Mouse (Mus musculus): ENCODE results near the gene Ckmt2. TPM values are rescaled to one million over a fixed set of nuclear protein-coding genes. Genes with fewer than 3 reads are reported as not detected.

Ckmt2 gene
- not detected in 2 replicates for polyA plus RNA-seq (2016; fragmentation: Nextera tagmentation; extraction: Ambion mirVana)

DNA sequence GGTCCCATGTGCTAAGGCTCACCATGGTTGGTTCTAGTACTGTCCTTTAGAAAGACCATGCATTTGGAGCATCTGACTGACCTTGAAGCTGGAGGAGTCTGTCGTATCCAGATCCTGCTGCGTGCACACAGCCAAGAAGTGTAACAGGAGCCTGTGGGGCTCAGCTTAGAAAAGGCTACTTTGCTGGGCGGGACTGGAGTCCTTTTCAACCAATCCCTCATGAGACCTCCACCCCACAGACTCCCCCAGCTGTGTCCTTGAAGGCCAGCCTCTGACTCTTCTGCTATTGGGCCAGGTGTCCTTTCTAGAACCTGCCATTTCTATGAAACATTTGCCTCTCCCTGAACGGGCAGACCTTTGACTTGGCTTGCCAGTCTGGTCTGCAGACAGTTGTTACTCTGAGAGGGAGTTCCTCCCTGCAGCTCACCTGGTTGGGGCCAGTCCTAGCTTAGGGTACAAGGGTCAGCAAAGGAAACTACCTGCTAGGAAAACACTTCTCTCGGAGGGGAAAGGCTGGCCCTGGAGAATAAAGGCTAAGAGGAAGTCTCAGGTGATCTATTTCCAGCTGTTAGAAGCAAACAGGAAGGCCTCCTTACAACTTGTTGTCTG lies at the start of gene Ckmt2:
Gene Ckmt2, minus strand, starts transcription at position 145 of the 609 bp plus-strand sequence.
- no peaks in the 10 kb centered on the region for H3K36me3 ChIP-seq
- H3K27me3 ChIP-seq, result no peaks in the 10 kb centered on the region
- H3K9me3 ChIP-seq, result no peaks in the 10 kb centered on the region
- ATAC-seq (ENCODE audit: insufficient number of reproducible peaks, insufficient read depth, low FRiP score, low TSS enrichment, low read depth), result no peak
- WGBS, result 73% methylated on average over 5 of the region's 5 CpGs
- H3K4me3 ChIP-seq (replicated peaks), result no peak within 1 kb of the TSS
- H3K4me1 ChIP-seq (replicated peaks), result no peaks in the 10 kb centered on the region
- H3K9ac ChIP-seq (replicated peaks), result no peak within 1 kb of the TSS
- H3K4me2 ChIP-seq, result no peak within 1 kb of the TSS
- H3K27ac ChIP-seq, result no peak within 1 kb of the TSS

DNA sequence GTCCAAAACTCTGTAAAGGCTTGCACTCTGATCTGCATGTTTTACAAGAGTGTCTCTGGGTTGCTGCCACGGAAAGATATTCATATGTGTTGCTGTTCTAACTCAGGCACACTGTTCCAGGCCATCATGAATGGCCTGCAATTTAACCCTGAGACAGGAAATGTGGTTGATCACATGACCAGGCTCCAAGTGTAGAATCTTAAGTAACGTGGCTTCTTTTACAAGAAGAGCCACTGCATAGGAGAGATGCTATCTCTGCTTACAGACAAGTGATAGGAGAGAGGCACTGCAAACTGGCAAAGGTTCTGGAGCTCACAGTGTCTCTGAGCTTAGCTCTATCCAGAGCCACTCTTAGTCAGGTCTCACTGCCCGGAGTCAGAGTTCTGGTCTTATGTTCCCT lies 44.3 kb upstream of the Ckmt2 start:
- H3K27ac ChIP-seq, result no peak overlapping the region
- no peak overlapping the region for H3K4me2 ChIP-seq
- no peak overlapping the region for H3K9ac ChIP-seq (replicated peaks)
- no peaks in the 10 kb centered on the region for H3K9me3 ChIP-seq
- ATAC-seq (ENCODE audit: insufficient number of reproducible peaks, insufficient read depth, low FRiP score, low TSS enrichment, low read depth), result no peak
- H3K4me3 ChIP-seq (replicated peaks), result no peak overlapping the region
- 65% methylated on average over 3 of the region's 3 CpGs for WGBS
- no peaks in the 10 kb centered on the region for H3K27me3 ChIP-seq
- H3K36me3 ChIP-seq, result no peaks in the 10 kb centered on the region
- H3K4me1 ChIP-seq (replicated peaks), result peaks cover 5% of the 10 kb centered on the region; the same call in 1 of the 2 replicates

- Histone ChIP-seq H3K4me3 (replicated peaks) (no peak overlapping the region), H3K27ac (no peak overlapping the region), H3K36me3 (no peaks in the 10 kb centered on the region), H3K4me2 (no peak overlapping the region), H3K4me1 (replicated peaks) (peaks cover 14% of the 10 kb centered on the region), H3K9ac (replicated peaks) (no peak overlapping the region), H3K27me3 (no peaks in the 10 kb centered on the region), H3K9me3 (no peaks in the 10 kb centered on the region)
- no peak for ATAC-seq (ENCODE audit: insufficient number of reproducible peaks, insufficient read depth, low FRiP score, low TSS enrichment, low read depth)
- 72% methylated on average over 5 of the region's 5 CpGs for WGBS
Observed at GRCm38 (mm10) chr13:91918764-91919163, 42.1 kb upstream of the Ckmt2 start.

GRCm38 (mm10) chr13:91917835-91918234 lies 41.1 kb upstream of the Ckmt2 start:
- no peak for ATAC-seq (ENCODE audit: insufficient number of reproducible peaks, insufficient read depth, low FRiP score, low TSS enrichment, low read depth)
- Histone ChIP-seq H3K4me1 (replicated peaks) (peaks cover 14% of the 10 kb centered on the region), H3K9ac (replicated peaks) (no peak overlapping the region), H3K36me3 (no peaks in the 10 kb centered on the region), H3K27ac (no peak overlapping the region), H3K4me2 (no peak overlapping the region), H3K27me3 (no peaks in the 10 kb centered on the region), H3K4me3 (replicated peaks) (no peak overlapping the region), H3K9me3 (no peaks in the 10 kb centered on the region)
- 79% methylated on average over 2 of the region's 2 CpGs for WGBS

DNA sequence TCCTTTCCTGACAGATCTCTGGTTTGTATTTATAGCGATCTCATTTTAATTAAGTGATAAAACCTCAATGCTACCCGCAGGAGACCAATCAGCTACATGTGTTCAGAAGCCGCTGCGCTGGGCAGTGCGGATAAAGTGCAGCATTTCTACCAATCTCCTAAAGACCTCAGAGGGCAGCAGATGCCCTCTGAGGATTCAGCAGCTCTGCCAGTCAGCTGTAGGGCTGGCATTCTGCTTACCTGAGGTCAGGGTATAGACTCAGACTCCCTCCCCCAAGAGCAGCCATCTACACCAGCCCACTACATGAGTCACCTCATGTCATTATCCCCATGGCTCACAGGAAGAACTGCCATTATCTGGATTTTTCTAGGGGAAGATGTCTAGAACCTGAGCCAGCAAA lies 39.6 kb upstream of the Ckmt2 start:
- ATAC-seq (ENCODE audit: insufficient number of reproducible peaks, insufficient read depth, low FRiP score, low TSS enrichment, low read depth), result 0 out of 2 replicates have a peak, but pooled peaks have one; percentile 10
- H3K4me2 ChIP-seq, result peak overlapping the region; percentile 37
- no peaks in the 10 kb centered on the region for H3K9me3 ChIP-seq
- peaks cover 14% of the 10 kb centered on the region for H3K4me1 ChIP-seq (replicated peaks)
- no peaks in the 10 kb centered on the region for H3K27me3 ChIP-seq
- H3K9ac ChIP-seq (replicated peaks), result no peak overlapping the region
- H3K4me3 ChIP-seq (replicated peaks), result no peak overlapping the region
- 41% methylated on average over 5 of the region's 5 CpGs for whole genome bisulfite sequencing
- no peaks in the 10 kb centered on the region for H3K36me3 ChIP-seq
- H3K27ac ChIP-seq, result no peak overlapping the region

DNA sequence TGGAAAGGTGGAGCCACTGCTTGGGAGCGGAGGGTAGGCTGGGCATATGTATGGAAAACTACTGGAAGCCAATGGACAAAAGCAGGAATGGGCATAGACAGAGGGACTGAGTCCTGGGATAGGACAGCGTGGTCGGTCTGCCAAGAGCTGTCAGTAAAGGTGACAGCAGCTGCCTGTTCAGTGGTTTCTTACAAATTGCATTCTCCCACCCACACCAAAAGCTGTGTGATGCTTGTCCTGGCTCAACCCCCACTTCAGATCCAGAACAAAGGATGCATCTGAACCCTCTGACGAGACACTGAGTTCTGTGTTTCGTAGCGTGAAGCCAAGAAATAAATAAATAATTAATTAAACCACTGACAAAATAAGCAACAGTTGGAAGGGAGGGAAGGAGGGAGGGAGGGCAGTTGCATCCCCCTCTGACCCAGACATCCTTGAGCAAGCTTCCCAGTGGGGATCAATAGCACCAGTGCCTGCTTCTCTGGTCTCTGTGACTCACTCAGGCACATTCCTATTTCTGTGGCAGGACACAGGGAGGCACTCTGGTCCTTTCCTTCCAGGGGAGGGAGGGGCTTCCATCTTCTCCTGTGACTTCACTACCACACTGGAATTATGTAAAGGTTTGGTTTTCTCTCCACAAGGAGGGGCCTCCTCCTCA lies 39.0 kb upstream of the Ckmt2 start:
- no peak overlapping the region for H3K4me3 ChIP-seq (replicated peaks)
- H3K9me3 ChIP-seq, result no peaks in the 10 kb centered on the region
- no peak overlapping the region for H3K27ac ChIP-seq
- no peaks in the 10 kb centered on the region for H3K27me3 ChIP-seq
- WGBS, result 81% methylated on average over 6 of the region's 6 CpGs
- H3K4me2 ChIP-seq, result peak overlapping the region; percentile 37
- peak; percentile 57; the same call in 1 of the 2 replicates for ATAC-seq (ENCODE audit: insufficient number of reproducible peaks, insufficient read depth, low FRiP score, low TSS enrichment, low read depth)
- H3K36me3 ChIP-seq, result no peaks in the 10 kb centered on the region
- H3K9ac ChIP-seq (replicated peaks), result no peak overlapping the region
- peaks cover 14% of the 10 kb centered on the region for H3K4me1 ChIP-seq (replicated peaks)

DNA sequence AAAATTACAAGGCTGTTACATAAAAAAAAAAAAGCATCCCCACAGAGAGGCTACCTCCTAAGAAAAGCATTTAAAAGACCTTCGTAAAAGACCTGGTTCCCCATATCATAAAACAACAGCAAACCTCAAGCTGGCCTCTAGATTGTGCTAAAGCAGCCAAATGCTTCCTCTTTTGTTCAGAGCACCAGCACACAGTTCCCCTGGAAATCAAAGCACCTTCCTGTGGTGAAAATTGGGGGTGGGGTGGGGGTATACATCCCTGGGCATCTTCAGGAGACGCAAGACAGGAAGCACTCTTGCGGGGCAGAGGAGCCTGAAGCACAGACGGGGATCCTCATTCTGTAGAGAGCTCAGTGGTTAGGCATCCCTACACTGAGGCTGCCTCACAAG lies 38.5 kb upstream of the Ckmt2 start:
- H3K36me3 ChIP-seq, result no peaks in the 10 kb centered on the region
- no peak for ATAC-seq (ENCODE audit: insufficient number of reproducible peaks, insufficient read depth, low FRiP score, low TSS enrichment, low read depth)
- peaks cover 14% of the 10 kb centered on the region for H3K4me1 ChIP-seq (replicated peaks)
- no peak overlapping the region for H3K4me3 ChIP-seq (replicated peaks)
- no peak overlapping the region for H3K9ac ChIP-seq (replicated peaks)
- 46% methylated on average over 4 of the region's 4 CpGs for WGBS
- H3K4me2 ChIP-seq, result no peak overlapping the region
- no peaks in the 10 kb centered on the region for H3K9me3 ChIP-seq
- no peaks in the 10 kb centered on the region for H3K27me3 ChIP-seq
- no peak overlapping the region for H3K27ac ChIP-seq

- Histone ChIP-seq H3K27ac (no peak overlapping the region), H3K4me2 (no peak overlapping the region), H3K4me3 (replicated peaks) (no peak overlapping the region), H3K4me1 (replicated peaks) (peaks cover 14% of the 10 kb centered on the region), H3K9me3 (no peaks in the 10 kb centered on the region), H3K27me3 (no peaks in the 10 kb centered on the region), H3K36me3 (no peaks in the 10 kb centered on the region), H3K9ac (replicated peaks) (no peak overlapping the region)
- ATAC-seq (ENCODE audit: insufficient number of reproducible peaks, insufficient read depth, low FRiP score, low TSS enrichment, low read depth), result no peak
Observed at GRCm38 (mm10) chr13:91911652-91912051, 35.0 kb upstream of the Ckmt2 start.

- no peak overlapping the region for H3K4me3 ChIP-seq (replicated peaks)
- no peak overlapping the region for H3K27ac ChIP-seq
- no peak overlapping the region for H3K9ac ChIP-seq (replicated peaks)
- no peaks in the 10 kb centered on the region for H3K27me3 ChIP-seq
- no peaks in the 10 kb centered on the region for H3K36me3 ChIP-seq
- H3K4me2 ChIP-seq, result no peak overlapping the region
- peaks cover 11% of the 10 kb centered on the region for H3K4me1 ChIP-seq (replicated peaks)
- H3K9me3 ChIP-seq, result no peaks in the 10 kb centered on the region
- no peak for ATAC-seq (ENCODE audit: insufficient number of reproducible peaks, insufficient read depth, low FRiP score, low TSS enrichment, low read depth)
Observed at GRCm38 (mm10) chr13:91911211-91911610, 34.5 kb upstream of the Ckmt2 start.

DNA sequence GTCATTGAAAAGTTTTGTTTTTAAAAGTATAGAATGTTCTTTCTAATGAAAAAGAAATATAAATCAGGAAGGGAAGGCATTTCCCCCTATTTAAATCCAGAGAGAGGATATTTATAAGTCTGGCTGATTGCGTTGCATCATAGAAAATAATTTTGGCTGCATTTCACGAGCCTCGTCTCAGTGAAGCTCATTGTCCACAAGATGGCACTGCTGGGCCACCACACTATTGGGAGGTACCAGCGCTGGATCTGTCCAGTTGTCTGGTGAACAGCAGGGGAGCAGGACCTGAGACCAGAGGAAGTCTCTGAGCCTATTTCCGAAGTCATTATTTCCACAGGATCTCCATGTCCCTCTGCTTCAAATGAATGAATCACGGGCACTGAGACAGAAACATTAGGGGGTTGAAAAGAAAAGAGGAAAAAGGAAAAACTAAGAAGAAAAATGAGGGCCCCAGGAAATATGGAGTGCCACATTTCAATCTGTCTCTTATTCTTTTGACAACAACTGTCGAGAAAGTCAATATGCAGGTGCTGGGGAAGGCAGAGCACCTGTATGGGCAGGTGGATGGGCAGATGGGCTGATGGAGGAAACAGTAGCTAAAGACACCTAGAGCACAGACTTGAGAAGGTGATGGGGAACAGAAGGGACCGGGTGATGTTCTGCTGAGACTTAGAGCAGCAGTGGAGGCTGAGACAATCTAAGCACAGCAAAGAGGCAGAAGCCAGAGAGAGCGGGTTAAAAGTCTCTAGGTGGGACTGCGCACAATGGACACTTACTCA lies 31.7 kb upstream of the Ckmt2 start:
- ATAC-seq (ENCODE audit: insufficient number of reproducible peaks, insufficient read depth, low FRiP score, low TSS enrichment, low read depth), result 0 out of 2 replicates have a peak, but pooled peaks have one; percentile 51
- 44% methylated on average over 10 of the region's 10 CpGs for WGBS
- H3K9ac ChIP-seq (replicated peaks), result no peak overlapping the region
- no peak overlapping the region for H3K4me3 ChIP-seq (replicated peaks)
- no peaks in the 10 kb centered on the region for H3K36me3 ChIP-seq
- no peaks in the 10 kb centered on the region for H3K27me3 ChIP-seq
- H3K27ac ChIP-seq, result no peak overlapping the region
- H3K4me2 ChIP-seq, result no peak overlapping the region
- no peaks in the 10 kb centered on the region for H3K4me1 ChIP-seq (replicated peaks)
- no peaks in the 10 kb centered on the region for H3K9me3 ChIP-seq

GRCm38 (mm10) chr13:91906338-91906737 lies 29.7 kb upstream of the Ckmt2 start:
- WGBS, result 60% methylated on average over 3 of the region's 3 CpGs
- no peaks in the 10 kb centered on the region for H3K36me3 ChIP-seq

More at GRCm38 (mm10) chr13:91906338-91906737, 29.7 kb upstream of the Ckmt2 start:
- H3K4me1 ChIP-seq (replicated peaks), result no peaks in the 10 kb centered on the region
- ATAC-seq (ENCODE audit: insufficient number of reproducible peaks, insufficient read depth, low FRiP score, low TSS enrichment, low read depth), result no peak
- H3K4me2 ChIP-seq, result no peak overlapping the region
- no peak overlapping the region for H3K4me3 ChIP-seq (replicated peaks)
- no peaks in the 10 kb centered on the region for H3K9me3 ChIP-seq
- H3K27ac ChIP-seq, result no peak overlapping the region
- H3K27me3 ChIP-seq, result no peaks in the 10 kb centered on the region
- H3K9ac ChIP-seq (replicated peaks), result no peak overlapping the region
